Mouse (Mus musculus): ENCODE measurements around the gene Fxyd7.

Fxyd7 gene

DNA sequence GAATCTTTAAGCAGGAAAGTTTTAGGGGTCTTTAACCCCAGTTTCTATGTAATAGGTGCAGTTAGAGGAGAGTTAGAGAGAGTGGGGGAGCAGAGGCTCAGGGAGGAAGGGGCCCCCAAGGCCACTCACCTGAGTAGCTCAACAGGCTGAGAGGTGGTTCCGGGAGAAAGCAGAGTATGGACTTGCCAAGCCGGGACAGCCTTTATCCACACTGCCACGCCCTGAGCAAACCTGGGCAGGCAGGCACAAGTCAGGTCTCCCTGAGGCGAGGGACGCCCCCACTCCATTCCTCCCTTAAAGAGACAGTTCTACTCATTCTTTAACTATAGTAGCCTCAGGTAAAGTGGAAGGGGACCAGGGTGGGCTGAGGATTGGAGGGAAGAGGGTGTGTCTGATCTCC is 25.2 kb upstream of the Fxyd7 start, which contains the start of gene Fxyd3:
Fxyd3 (minus strand) TSS at position 213 of the 400 bp plus-strand sequence.
- peak; percentile 74 to 77 for DNase-seq (ENCODE audit: low spot score in 2 of 2)

GRCm38 (mm10) chr7:31074713-31075069 is 23.4 kb upstream of the Fxyd7 start:
- no peak for DNase-seq (ENCODE audit: low spot score in 2 of 2)

DNA sequence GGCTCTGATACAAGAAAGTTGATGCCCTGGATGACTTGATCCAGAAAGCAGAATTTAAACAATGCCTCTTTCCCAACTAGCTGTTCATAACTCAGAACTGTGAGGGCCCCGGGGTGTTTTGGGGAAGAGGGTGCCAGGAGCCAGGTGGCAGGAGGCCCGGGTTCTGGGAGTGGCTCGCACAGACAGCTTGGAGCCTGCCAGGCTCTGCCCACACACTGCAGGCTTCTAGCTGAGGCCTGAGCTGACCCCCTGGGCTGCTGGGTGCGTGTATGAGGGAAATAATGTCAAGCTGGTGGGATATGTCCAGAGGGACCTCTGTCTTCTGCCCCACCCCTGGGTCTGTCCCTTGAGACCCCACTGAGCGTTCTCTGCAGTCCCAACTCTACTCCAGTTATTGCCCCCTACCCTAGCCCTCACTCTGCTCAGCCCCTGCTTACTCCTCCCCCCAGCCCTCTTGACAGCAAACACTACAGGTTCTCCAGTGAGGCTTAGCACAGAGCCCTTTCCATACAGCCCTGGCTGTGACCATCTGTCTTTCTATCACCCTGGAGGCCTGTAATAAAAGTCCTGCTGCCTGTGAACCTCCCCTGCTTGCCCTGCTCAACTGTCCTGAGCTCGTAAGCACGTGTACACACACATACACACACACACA is 22.9 kb upstream of the Fxyd7 start:
- DNase-seq (ENCODE audit: low spot score in 2 of 2): peak in 1 of 2 experiments; percentile 61

DNA sequence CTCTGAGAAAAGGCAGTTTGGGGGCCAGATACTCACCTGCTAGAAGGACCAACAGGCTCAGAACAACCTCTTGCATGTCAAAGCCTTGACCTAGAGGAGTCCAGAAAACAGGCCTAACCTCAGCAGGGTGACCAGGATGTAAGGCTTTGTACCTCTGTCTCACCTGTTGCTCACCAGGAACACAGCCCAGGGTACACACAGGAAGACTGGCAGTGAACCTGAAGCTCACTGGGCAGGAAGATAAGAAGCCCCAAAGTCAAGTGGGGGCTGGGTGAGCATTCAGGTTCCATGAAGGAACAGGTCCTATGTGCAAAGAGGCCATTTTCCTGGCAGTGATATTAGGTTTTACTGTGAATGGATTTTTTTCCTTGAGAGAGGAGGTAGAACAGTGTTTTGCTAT is 22.3 kb upstream of the Fxyd7 start:
- no peak for DNase-seq (ENCODE audit: low spot score in 2 of 2)

- DNase-seq (ENCODE audit: low spot score in 2 of 2): no peak
Observed at GRCm38 (mm10) chr7:31072326-31072725, 21.1 kb upstream of the Fxyd7 start.

DNA sequence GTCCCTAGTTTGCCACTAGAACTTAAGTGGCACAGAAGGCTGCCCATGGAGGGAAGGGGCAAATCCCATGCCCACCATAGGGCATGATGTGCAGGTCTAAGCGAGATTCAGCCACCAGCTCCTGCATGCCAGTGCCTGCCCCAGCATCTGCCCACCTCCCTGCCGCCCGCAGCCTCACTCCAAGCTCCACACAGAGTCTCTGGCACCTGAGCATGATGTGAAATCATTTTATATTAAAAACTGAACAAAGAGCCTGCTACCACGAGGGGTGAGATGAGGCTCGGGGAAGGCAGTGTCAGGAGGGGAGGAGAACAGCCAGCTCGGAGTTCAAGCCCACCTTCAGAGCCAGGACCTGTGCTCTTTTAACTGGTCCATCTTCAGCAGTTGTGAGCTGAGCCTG is 19.1 kb upstream of the Fxyd7 start:
- no peak for DNase-seq (ENCODE audit: low spot score in 2 of 2)

DNA sequence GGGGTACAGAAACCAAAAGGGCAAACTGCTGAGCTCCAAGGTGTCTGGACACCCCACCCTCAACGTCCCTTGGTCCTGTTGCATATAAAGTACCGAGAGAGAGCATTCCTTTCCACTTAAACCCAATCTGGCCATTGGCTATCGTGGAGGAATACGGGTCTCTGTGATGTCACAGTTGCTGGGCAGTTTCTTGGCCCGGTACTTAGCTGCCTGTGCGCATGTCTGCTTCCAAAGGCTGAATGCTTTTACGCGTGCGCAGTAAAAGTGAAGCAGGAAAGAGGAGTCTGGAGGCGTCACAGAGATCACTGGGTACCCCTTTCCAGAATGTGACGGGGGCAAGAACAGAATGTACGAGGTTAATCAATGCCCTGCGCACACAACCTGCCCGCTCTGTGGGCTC is 18.2 kb upstream of the Fxyd7 start:
- DNase-seq (ENCODE audit: low spot score in 2 of 2): no peak

DNA sequence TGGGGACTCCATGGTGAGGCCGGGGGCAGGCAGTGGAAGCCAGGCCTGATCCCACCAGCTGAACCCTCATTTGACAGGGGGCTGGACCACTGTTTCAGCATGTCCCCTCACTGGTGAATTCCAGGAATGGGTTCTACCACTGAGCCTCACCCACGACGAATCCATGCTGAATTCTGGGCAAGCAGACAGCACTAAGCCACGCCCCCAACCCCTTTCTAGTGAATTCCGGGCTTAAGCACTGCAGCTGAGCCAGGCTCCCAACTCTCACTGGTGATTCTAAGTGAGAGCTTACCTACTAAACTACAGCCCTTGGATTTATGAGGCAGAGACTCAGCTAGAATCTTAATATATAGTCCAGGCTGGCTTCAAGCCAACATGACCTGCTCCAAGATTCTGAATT is 16.6 kb upstream of the Fxyd7 start:
- DNase-seq (ENCODE audit: low spot score in 2 of 2): no peak

GRCm38 (mm10) chr7:31063074-31063560 is 11.8 kb upstream of the Fxyd7 start:
- DNase-seq (ENCODE audit: low spot score in 2 of 2): no peak

DNA sequence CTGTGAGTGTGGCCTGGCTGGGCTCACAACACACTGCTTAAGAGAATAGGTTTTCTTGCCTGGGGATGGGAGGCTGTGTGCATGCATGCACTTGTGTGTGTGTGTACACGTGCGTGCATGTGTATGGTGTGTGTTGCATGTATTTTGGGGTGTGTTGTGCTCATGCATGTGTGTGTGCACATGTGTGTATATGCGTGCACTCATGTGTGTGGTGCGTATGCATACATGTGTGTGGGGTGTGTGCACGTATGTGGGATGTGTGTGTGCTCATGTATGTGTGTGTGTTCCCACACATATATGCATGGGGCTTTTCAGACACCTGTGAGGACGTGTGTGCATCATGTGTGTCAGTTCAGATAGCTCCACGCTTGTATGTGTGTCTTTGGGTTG is 9.3 kb upstream of the Fxyd7 start:
- DNase-seq (ENCODE audit: low spot score in 2 of 2): no peak

DNA sequence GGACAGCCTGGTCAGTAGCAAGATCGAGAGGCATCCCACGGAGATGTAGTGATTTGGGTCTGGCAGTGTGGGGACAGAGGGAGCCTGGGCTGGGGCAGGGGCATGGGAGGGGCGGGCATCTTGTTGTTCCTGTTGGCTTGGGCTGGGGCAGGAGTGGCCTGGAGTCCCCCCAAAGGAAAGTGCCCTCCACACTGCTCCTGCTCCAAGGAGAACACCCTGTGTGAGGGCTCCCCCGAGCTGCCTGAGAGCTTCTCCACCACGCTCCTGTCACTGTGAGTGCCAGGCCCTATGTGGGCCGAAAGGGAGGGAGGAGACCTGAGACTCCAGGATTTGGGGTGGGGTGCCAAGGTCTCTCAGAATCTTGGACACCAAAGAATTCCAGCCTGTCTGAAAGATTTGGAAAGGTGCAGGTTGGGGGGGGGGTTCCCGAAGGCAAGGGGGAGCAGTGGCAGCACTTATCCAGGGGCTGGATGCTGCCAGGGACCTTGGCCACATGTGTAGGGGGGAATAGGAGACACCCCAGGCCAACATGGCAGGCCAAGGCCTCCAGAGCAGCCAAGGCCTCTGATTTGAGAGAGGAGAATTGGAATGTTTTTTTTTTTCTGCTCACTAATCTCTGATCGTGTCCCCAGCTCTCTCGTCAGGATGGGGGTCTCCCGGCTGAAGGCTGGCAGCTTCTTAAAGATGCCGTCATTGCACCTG is 8.8 kb upstream of the Fxyd7 start:
- no peak for DNase-seq (ENCODE audit: low spot score in 2 of 2)

- DNase-seq (ENCODE audit: low spot score in 2 of 2): peak; percentile 86 to 90
Observed at GRCm38 (mm10) chr7:31059108-31059507, 7.8 kb upstream of the Fxyd7 start, which contains the start of gene Lgi4. Lgi4 (plus strand) TSS chr7:31059342.

- no peak for DNase-seq (ENCODE audit: low spot score in 2 of 2)
Observed at GRCm38 (mm10) chr7:31058211-31058610, 6.9 kb upstream of the Fxyd7 start.

DNA sequence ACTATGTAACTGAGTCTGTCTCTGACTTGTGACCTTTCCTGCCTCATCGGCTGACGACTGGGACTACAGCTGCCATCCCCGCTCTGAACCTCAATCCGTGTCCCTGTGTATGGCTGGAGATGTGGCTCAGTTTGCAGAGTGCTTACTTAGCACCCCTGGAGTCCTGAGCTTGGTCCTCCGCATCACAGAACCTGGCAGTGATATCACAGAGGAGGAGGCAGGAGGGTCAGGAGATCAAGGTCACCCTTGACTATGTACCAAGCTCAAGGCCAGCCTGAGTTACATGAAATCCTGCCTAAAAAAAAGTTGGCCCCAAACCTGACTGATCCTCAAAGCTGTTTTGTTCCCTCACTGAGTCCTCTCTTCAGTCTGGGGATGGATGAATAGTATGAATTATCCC is 6.5 kb upstream of the Fxyd7 start:
- no peak for DNase-seq (ENCODE audit: low spot score in 2 of 2)

- no peak for DNase-seq (ENCODE audit: low spot score in 2 of 2)
Observed at GRCm38 (mm10) chr7:31057071-31057470, 5.8 kb upstream of the Fxyd7 start, which contains the start of gene Fxyd1. Fxyd1 (minus strand) TSS chr7:31057199.

DNA sequence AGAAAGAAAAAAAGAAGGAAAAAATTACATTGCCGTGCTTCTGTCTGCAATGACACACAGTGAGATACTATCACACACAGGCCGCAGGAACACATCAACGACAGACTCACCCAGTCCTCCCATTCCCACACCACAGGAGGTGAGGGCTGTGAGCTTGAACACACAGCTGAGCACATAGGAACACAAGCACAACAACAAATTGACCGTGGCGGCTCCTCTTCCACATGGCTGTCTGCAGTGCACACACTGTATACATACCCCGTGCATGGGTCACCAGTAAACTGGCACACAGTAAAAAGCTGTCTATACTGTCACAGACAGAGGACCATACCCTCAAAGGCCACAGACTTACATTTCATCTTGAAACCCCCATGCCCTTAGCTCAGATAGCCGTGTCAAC is 5.2 kb upstream of the Fxyd7 start:
- no peak for DNase-seq (ENCODE audit: low spot score in 2 of 2)

DNA sequence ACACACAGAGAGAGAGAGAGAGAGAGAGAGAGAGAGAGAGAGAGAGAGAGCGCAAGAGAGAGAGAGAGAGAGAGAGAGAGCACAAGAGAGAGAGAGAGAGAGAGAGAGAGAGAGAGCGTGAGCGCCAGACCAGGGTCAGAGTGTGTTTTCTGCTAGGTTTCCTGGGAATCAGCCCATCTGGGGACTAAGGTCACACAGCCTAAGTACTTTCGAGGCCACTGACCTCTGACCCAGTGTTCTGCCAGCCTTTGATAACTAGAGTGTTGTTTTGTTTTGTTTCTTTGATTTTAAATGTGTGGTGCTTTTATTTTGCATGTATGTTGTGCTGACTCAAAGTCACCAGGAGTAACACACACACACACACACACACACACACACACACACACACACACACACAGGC is 4.6 kb upstream of the Fxyd7 start:
- no peak for DNase-seq (ENCODE audit: low spot score in 2 of 2)

- DNase-seq (ENCODE audit: low spot score in 2 of 2): peak; percentile 78 to 89
Observed at GRCm38 (mm10) chr7:31055354-31055824, 4.1 kb upstream of the Fxyd7 start.

DNA sequence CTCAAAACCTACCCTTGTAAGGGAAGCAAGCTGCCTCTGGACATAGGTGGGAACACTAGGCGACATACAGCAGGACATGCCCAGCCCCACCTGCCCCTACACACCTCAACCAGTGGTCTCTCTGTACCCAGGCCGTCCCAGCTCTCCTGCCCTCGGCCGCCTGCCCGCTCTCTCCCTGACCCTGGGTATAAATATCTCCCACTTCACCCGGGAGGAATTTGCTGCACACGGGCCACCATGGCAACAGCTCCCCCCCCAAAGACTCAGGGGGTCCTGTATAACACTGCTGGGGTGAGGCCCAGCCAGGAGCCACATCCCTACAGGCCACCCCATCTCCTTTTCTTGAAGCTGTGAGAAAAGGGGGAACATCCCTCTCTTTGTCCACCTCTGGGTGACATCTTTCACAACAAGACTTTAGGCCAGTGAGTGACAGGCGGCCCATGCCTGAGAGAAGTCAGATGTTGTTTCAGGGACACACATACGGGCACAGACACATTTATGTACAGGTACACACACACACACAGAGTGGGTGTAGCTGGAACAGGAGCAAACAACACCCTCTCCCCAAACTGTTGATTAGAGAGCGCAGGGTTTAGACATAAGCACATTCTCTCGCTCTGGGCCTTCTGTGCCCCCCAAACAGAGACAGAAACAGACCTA is 3.5 kb upstream of the Fxyd7 start:
- DNase-seq (ENCODE audit: low spot score in 2 of 2): no peak

DNA sequence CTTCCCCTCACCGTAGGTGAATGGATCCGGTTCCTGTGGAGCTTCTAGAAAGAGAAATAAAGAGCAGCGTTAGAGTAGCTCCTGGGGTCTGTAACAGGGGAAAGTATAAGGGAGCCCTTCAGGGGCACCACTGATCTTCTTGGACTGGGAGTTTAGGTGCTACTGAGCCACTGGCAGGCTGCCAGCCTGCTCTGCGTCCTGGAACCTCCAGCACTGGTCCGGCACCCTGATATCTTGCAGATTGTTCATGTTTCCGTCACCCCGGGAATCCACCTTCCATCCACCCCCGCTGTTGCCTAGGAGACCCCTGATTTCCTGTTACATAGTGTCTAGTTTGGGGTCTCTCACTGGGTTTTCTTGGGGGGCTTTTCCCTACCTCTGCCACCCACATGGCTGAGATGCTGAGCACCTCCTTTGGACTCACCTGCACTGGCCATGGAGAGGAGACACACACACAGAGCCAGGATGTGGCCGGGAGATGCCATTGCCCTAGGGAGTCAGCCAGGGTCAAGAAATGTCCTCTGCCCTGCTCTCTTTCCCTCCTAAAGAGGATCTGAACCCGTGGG is 2.7 kb upstream of the Fxyd7 start:
- DNase-seq (ENCODE audit: low spot score in 2 of 2): no peak

GRCm38 (mm10) chr7:31052636-31053434 is 1.6 kb upstream of the Fxyd7 start:
- no peak for DNase-seq (ENCODE audit: low spot score in 2 of 2)

DNA sequence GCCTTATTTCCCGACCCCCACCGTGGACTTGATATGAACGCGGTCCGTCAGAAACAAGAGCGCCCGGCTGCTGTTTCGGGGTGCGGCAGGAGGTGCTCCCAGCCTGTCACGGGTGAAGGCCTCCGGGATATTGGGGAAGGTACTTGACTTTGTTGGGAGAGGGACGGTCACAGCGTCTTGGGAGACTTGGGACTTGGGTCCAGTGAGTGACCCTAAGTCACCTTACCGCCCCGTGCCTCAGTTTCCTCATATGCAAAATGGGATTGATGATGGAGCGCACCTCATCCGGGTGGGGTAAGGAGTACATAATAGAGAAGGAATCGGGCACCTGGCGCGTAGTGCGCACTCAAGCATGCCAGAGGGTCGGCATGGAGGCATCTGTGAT is 976 bp upstream of the Fxyd7 start:
- DNase-seq (ENCODE audit: low spot score in 2 of 2): no peak

Measured in urinary bladder, postnatal 36 days (tissue).